Mouse (Mus musculus) erythroblast, embryonic 14.5 days (primary cell): ENCODE results near the gene Ugt1a7c.

ENCODE experiments used
- GATA1 ChIP-seq: IDR thresholded peaks from 2 replicates; pipeline ENCODE4 v1.6.1; 2012; ENCODE audit warnings: low read length, inconsistent platforms, mixed read lengths
- TAL1 ChIP-seq: IDR thresholded peaks from 3 replicates; pipeline ENCODE4 v1.6.1; 2012; ENCODE audit warnings: low read length, inconsistent platforms, mixed read lengths

DNA sequence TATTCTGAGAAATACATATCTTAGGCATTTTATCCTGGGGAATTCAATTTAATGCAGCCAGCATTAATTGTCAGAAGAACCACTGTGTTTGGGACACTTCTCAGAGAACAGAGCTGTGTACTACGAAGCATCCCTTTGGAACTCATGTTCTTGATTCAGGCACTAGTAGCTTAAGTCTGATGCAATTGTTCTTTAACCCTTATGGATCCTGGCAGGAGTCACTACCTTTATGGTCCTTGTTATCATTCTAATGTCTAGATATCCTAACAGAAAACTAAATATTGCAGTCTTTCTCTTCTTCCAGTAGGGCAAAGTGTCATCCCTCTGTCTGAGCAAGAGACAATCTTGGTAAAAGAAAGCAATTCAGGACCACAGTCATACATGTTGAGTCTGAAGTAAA is 118.2 kb downstream of the Ugt1a7c start:
- no peak for TF ChIP-seq GATA1
- no peak for TF ChIP-seq TAL1
